In genomic region chr2:30490384-30490783, GRCm38 (mm10) we compare ENCODE assay signal across 20 mouse cellular contexts.
"Had no signal": no experiment of that assay in that cellular context is flagged by ENCODE, and none has a peak within 500 bp of the region (broad histone marks: within the 10 kb centered on the region; RNA-seq: fewer than 3 reads in every experiment).

No protein-coding gene starts in this region.

- H3K4me2 ChIP-seq: lung, embryonic 15.5 days; midbrain, embryonic 12.5 days; neural tube, embryonic 13.5 days; neural tube, embryonic 15.5 days had no signal

- H3K36me3 ChIP-seq: lung, embryonic 15.5 days; midbrain, embryonic 12.5 days; neural tube, embryonic 13.5 days; neural tube, embryonic 15.5 days had no signal

- DNase-seq: liver, postnatal 0 days; lung, adult 2 months; lung, postnatal 14 days; lung, postnatal 36 days; midbrain, embryonic 14.5 days; retina, postnatal 1 day; right cerebral cortex, adult 18-20 months; right cerebral cortex, postnatal 25 days; thymus, adult 18-20 months; thymus, postnatal 14 days; thymus, postnatal 36 days had no signal

- H3K4me1 ChIP-seq: midbrain, embryonic 12.5 days; neural tube, embryonic 13.5 days; neural tube, embryonic 15.5 days had no signal

- H3K4me3 ChIP-seq: lung, embryonic 15.5 days; megakaryocyte, embryonic 14.5 days; midbrain, embryonic 12.5 days; myocyte; neural tube, embryonic 13.5 days; neural tube, embryonic 15.5 days had no signal

- H3K9ac ChIP-seq: liver, postnatal 0 days; lung, embryonic 15.5 days; midbrain, embryonic 12.5 days; neural tube, embryonic 13.5 days; neural tube, embryonic 15.5 days had no signal

- H3K27ac ChIP-seq: lung, embryonic 15.5 days; macrophage; midbrain, embryonic 12.5 days; neural tube, embryonic 13.5 days; neural tube, embryonic 15.5 days had no signal

- H3K27me3 ChIP-seq: lung, embryonic 15.5 days; midbrain, embryonic 12.5 days; neural tube, embryonic 13.5 days; neural tube, embryonic 15.5 days had no signal

- H3K9me3 ChIP-seq: lung, embryonic 15.5 days; megakaryocyte, embryonic 14.5 days; midbrain, embryonic 12.5 days; neural tube, embryonic 13.5 days; neural tube, embryonic 15.5 days had no signal

- ATAC-seq: liver, postnatal 0 days; lung, postnatal 0 days; midbrain, embryonic 16.5 days had no signal
